Comparison of ENCODE assay signal across 9 mouse cellular contexts in the genomic region with DNA sequence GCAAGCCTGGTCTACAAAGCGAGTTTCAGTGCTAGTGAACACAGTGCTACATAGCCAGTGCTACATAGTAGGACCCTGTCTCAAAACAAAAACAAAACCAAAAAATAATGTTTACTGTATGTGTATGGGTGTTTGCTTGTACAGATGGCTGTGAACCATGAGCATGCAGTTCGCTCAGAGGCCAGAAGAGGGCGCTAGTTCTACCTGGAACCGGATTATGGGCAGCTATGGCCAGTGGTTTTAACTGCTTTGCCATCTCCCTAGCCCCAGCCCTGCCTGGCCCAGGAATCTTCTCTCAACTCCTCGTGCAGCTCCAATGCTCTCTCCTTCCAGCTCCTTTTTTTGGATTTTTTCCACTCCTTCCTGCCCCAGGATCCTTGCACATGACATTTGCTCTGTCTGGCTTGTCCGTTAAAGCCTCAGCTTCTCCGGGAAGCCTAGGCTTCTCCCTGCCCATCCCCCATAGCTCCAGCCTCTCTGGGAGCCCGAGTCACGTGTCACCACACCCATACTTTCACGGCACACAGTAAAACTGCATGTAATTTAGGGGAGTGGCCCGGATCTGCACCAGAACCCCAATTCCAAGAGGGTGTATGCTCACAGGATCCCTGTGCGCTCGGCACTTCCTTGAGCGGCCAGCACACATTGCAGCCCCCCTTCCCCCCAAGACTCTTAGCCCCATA. TPM values are rescaled to one million over a fixed set of nuclear protein-coding genes. Genes with fewer than 3 reads are reported as not detected.
A peak's percentile ranks its signal among the peaks of the same experiment; 100 is the strongest.
DNase-seq lines count a peak whose midpoint lies in the region; ATAC-seq and TF ChIP-seq lines count a peak whose summit lies in the region.
"Had no signal": no experiment of that assay in that cellular context is flagged by ENCODE, and none has a peak within 500 bp of the region (broad histone marks: within the 10 kb centered on the region; RNA-seq: fewer than 3 reads in every experiment).

No protein-coding gene starts in this region.

- intact Hi-C loops in gastrocnemius, adult 2 months (cut with DNase I): no loop called here
- intact Hi-C loops in gastrocnemius, postnatal 36 days (cut with DNase I): no loop called here

- 74% methylated on average over 14 of the region's 14 CpGs for WGBS in lung, embryonic 14.5 days
- WGBS in liver, embryonic 14.5 days (ENCODE audit: insufficient replicate concordance): 60% methylated on average over 14 of the region's 14 CpGs

- no peak overlapping the region for H3K9ac ChIP-seq in lung, embryonic 14.5 days
- H3K9ac ChIP-seq in liver, embryonic 14.5 days (replicated peaks): no peak overlapping the region

- H3K27me3 ChIP-seq in lung, embryonic 14.5 days (ENCODE audit: insufficient read depth, low read length): no peaks in the 10 kb centered on the region
- H3K27me3 ChIP-seq in liver, embryonic 14.5 days (ENCODE audit: control insufficient read depth, insufficient read depth, low read length): no peaks in the 10 kb centered on the region

- TF ChIP-seq POLR2A in cortical plate, adult 2 months (IDR thresholded peaks at IDR 0.05; ENCODE audit: extremely low read depth, insufficient read depth, low read length): no peak

- no peak for ATAC-seq in lung, embryonic 14.5 days (ENCODE audit: insufficient read depth)
- no peak for ATAC-seq in liver, embryonic 14.5 days (ENCODE audit: insufficient read depth)

- H3K4me1 ChIP-seq in lung, embryonic 14.5 days (ENCODE audit: insufficient read depth): 0 out of 2 replicates have a peak, but pooled peaks cover 9% of the 10 kb centered on the region
- H3K4me1 ChIP-seq in cortical plate, adult 2 months (ENCODE audit: control insufficient read depth, insufficient read depth, low read length): no peaks in the 10 kb centered on the region
- no peaks in the 10 kb centered on the region; a peak in 1 of 4 replicates for H3K4me1 ChIP-seq in liver, embryonic 14.5 days (replicated peaks; ENCODE audit: control insufficient read depth in 2 of 2, insufficient read depth in 2 of 2, low read length in 1 of 2)

- H3K4me2 ChIP-seq in lung, embryonic 14.5 days: no peak overlapping the region
- H3K4me2 ChIP-seq in liver, embryonic 14.5 days (ENCODE audit: low read depth): no peak overlapping the region

- no peak for TF ChIP-seq EP300 in liver, embryonic 14.5 days (IDR thresholded peaks at IDR 0.05; ENCODE audit: low read depth)

- peak overlapping the region; percentile 69 for H3K27ac ChIP-seq in gastrocnemius, adult 2 months
- peak overlapping the region; percentile 73; the same call in 1 of the 2 replicates for H3K27ac ChIP-seq in lung, embryonic 14.5 days (ENCODE audit: low read depth)
- no peak overlapping the region for H3K27ac ChIP-seq in cortical plate, adult 2 months (ENCODE audit: insufficient read depth, low read length)
- no peak overlapping the region for H3K27ac ChIP-seq in liver, embryonic 14.5 days

- H3K9me3 ChIP-seq in lung, embryonic 14.5 days (ENCODE audit: low read depth, low read length): no peaks in the 10 kb centered on the region
- H3K9me3 ChIP-seq in liver, embryonic 14.5 days (ENCODE audit: control insufficient read depth, low read length): no peaks in the 10 kb centered on the region

- DNase-seq in gastrocnemius, adult 2 months: no peak
- no peak for DNase-seq in gastrocnemius, postnatal 36 days
- DNase-seq in lung, embryonic 14.5 days: no peak
- DNase-seq in lung, adult 18-20 months: no peak
- DNase-seq in liver, embryonic 14.5 days (ENCODE audit: low read depth in 3 of 3, low spot score in 3 of 3): no peak
- DNase-seq in embryo, embryonic 9.5 days (ENCODE audit: extremely low spot score): no peak
- DNase-seq in embryo, embryonic 11 days: no peak
- DNase-seq: cerebellum, postnatal 25 days had no signal

- H3K36me3 ChIP-seq in lung, embryonic 14.5 days (ENCODE audit: insufficient read depth): no peaks in the 10 kb centered on the region
- no peaks in the 10 kb centered on the region for H3K36me3 ChIP-seq in liver, embryonic 14.5 days (replicated peaks; ENCODE audit: control insufficient read depth, insufficient read depth, low read depth)

- no peak overlapping the region for H3K4me3 ChIP-seq in gastrocnemius, adult 2 months
- no peak overlapping the region for H3K4me3 ChIP-seq in lung, embryonic 14.5 days (ENCODE audit: low read depth, low read length)
- H3K4me3 ChIP-seq in cortical plate, adult 2 months (ENCODE audit: insufficient read depth, low read length): no peak overlapping the region
- H3K4me3 ChIP-seq in liver, embryonic 14.5 days (ENCODE audit: insufficient read depth in 1 of 2, low read depth in 2 of 2, low read length in 2 of 2): no peak overlapping the region

- TF ChIP-seq CTCF in gastrocnemius, adult 2 months (IDR thresholded peaks at IDR 0.05): peak; percentile 44
- TF ChIP-seq CTCF in lung, embryonic 14.5 days (IDR thresholded peaks at IDR 0.05; ENCODE audit: low read depth): peak; percentile 63
- TF ChIP-seq CTCF in cortical plate, adult 2 months (IDR thresholded peaks at IDR 0.05; ENCODE audit: extremely low read depth, insufficient read depth, low read length): peak; percentile 25; the same call in 1 of the 2 replicates
- TF ChIP-seq CTCF in liver, embryonic 14.5 days (IDR thresholded peaks at IDR 0.05; ENCODE audit: low read depth): peak; percentile 79

RNA-seq across cellular contexts. Expression of a gene that starts 9.2 kb away (rescaled TPM):
- total RNA-seq in gastrocnemius, adult 2 months (2021): 1 to 10 TPM; 1.9 to 2.1 TPM
- 1 to 10 TPM; 1.8 to 2.2 TPM for total RNA-seq in gastrocnemius, postnatal 36 days (2021)
- polyA plus RNA-seq in lung, embryonic 14.5 days (2014; fragmentation: Nextera tagmentation; extraction: Ambion mirVana): 5.1 and 5.8 TPM in 2 replicates
- 2.4 and 2.6 TPM in 2 replicates for polyA plus RNA-seq in cortical plate, adult 2 months (2012; rRNA removed)
- polyA plus RNA-seq in liver, embryonic 14.5 days (2012; rRNA removed): 0.96 and 1.00 TPM in 2 replicates
- polyA plus RNA-seq in liver, embryonic 14.5 days (2014; fragmentation: Nextera tagmentation; extraction: Ambion mirVana): 0.53 and 0.75 TPM in 2 replicates

RNA-seq across cellular contexts. Expression of a gene that starts 19.1 kb away (rescaled TPM):
- 10 to 100 TPM; 15.5 to 20.1 TPM for total RNA-seq in gastrocnemius, adult 2 months (2021)
- total RNA-seq in gastrocnemius, postnatal 36 days (2021): 10 to 100 TPM; 20.9 to 21.4 TPM
- polyA plus RNA-seq in lung, embryonic 14.5 days (2014; fragmentation: Nextera tagmentation; extraction: Ambion mirVana): 12.0 and 13.8 TPM in 2 replicates
- polyA plus RNA-seq in cortical plate, adult 2 months (2012; rRNA removed): 17.3 and 19.3 TPM in 2 replicates
- polyA plus RNA-seq in liver, embryonic 14.5 days (2012; rRNA removed): 16.1 and 17.3 TPM in 2 replicates
- polyA plus RNA-seq in liver, embryonic 14.5 days (2014; fragmentation: Nextera tagmentation; extraction: Ambion mirVana): 5.4 and 5.8 TPM in 2 replicates

Comparison
In these comparisons a context has a peak if more than half of its experiments do, and no peak if none do; other contexts are left out.
1. H3K27ac ChIP-seq: peak in gastrocnemius, adult 2 months (single experiment) and lung, embryonic 14.5 days (single experiment); none in cortical plate, adult 2 months (single experiment) and liver, embryonic 14.5 days (single experiment).
2. CTCF ChIP-seq: peak in every context shown above with its lines; median percentile 79 in liver, embryonic 14.5 days; 63 in lung, embryonic 14.5 days; 44 in gastrocnemius, adult 2 months; 25 in cortical plate, adult 2 months.